Mouse (Mus musculus): ENCODE results near the gene Iffo1. TPM values are rescaled to one million over a fixed set of nuclear protein-coding genes. Genes with fewer than 3 reads are reported as not detected.

Iffo1 gene
- polyA plus RNA-seq, 1 experiment from 2014 or later = 22.0 TPM

DNA sequence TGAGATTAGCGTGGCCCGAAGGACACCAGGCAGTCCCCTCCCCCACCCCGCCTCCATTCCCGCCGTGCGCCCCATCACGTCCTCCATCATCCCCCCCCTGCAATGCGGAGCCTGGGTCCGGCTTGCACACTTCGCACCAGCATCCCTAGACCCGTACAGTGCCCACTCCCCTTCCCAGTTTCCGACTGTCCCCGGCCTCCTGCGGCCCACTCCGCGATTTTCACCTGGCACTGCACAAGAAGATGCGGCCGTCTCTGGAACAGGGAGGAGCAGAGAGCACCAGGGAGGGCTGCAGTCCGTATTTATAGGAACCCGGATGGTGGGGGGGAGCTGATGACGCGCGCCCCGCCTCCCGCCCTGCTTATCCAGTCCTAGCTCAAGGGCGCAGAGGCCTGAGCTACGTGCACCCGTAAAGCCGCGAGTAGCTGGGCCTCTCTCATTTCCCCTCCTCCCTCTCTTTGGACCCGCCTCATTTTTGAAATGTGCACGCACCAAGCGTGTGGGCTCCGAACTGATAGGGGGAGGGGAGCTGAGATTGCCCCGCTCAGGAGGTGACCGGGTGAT lies 20.4 kb downstream of the Iffo1 start:
- ATAC-seq (replicated peaks) = peak; percentile 93
- peak overlapping the region; percentile 92 for H3K27ac ChIP-seq
- WGBS = 0% methylated on average over 36 of the region's 36 CpGs
- peak overlapping the region; percentile 94 for H3K4me3 ChIP-seq
- H3K4me1 ChIP-seq = peaks cover 45% of the 10 kb centered on the region
- no peaks in the 10 kb centered on the region for H3K9me3 ChIP-seq
- peaks cover 29% of the 10 kb centered on the region for H3K36me3 ChIP-seq (replicated peaks)
- peak overlapping the region; percentile 90 for H3K9ac ChIP-seq
- no peaks in the 10 kb centered on the region for H3K27me3 ChIP-seq (replicated peaks)
- H3K4me2 ChIP-seq = peak overlapping the region; percentile 89

DNA sequence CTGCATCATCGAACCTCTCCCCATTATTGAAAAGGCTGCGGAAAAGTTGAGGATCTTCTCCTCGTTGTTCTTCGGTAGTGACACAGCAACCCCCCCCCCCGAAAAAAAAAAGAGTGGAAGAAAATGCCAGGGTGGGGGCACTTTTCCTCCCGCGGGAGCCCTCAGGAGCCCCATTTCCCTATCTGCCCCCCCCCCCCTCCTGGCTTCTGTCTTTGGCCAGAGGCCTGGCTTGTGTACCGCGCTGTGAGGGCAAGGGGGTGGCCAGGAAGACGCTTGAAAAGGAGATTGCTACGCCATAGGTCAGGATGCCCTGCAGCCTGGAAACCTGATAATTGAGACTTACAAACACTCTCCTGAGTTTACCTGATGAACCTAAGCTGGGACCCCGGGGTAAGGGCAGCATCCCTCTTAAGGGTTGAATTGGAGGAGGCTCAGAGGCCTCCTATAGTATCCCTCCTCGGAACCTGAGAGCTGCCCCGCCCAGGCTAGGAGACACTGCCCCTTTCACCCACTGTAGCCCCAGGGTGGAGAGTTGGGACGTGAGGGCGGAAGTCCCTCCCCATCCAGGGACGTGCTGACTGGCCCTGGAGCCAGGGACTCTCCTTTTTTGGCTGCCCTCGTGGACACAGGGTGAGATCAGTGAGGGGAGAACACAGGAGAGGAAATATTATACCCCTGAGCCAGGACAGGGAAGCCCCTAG lies 21.2 kb downstream of the Iffo1 start, which contains the start of gene Gapdh:
Gene Gapdh (minus strand): TSS at position 417 of the 701 bp plus-strand sequence.
- H3K36me3 ChIP-seq (replicated peaks) = peaks cover 30% of the 10 kb centered on the region
- peak; percentile 7 for ATAC-seq (replicated peaks)

GRCm38 (mm10) chr6:125166861-125167650 lies 22.0 kb downstream of the Iffo1 start:
- H3K4me1 ChIP-seq = peaks cover 38% of the 10 kb centered on the region
- ATAC-seq (replicated peaks) = no peak
- H3K27me3 ChIP-seq (replicated peaks) = no peaks in the 10 kb centered on the region
- peak overlapping the region; percentile 92 for H3K27ac ChIP-seq
- 12% methylated on average over 10 of the region's 10 CpGs for WGBS
- peaks cover 38% of the 10 kb centered on the region for H3K36me3 ChIP-seq (replicated peaks)
- peak overlapping the region; percentile 94; the same call in 1 of the 2 replicates for H3K4me3 ChIP-seq
- no peaks in the 10 kb centered on the region for H3K9me3 ChIP-seq
- H3K9ac ChIP-seq = no peak overlapping the region
- peak overlapping the region; percentile 89; the same call in 1 of the 2 replicates for H3K4me2 ChIP-seq

More for the DNA sequence above, 21.2 kb downstream of the Iffo1 start, which contains the start of gene Gapdh:
- Histone ChIP-seq H3K27me3 (replicated peaks) (no peaks in the 10 kb centered on the region), H3K9ac (peak within 1 kb of the TSS; percentile 90), H3K27ac (peak within 1 kb of the TSS; percentile 92), H3K9me3 (no peaks in the 10 kb centered on the region), H3K4me1 (peaks cover 42% of the 10 kb centered on the region), H3K4me3 (peak within 1 kb of the TSS; percentile 94), H3K4me2 (peak within 1 kb of the TSS; percentile 89)
- 2% methylated on average over 18 of the region's 18 CpGs for WGBS

DNA sequence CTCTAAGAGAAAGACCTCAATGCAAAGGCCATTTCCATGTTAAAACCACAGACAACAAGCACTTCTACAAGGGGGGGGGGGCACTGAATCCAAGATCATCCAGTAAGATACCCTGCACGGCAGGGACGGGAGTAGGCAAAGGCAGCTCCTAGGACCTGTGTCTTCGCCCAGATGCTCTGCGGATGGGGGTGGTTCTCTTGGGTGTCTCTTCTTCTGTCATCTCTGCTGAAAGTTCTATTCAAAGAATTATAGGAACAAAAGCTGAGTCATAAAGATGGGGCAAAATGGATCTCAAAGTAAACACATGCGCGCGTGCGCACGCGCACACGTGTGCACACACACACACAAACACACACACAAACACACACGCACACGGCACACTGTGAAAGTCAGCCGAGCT lies 23.0 kb downstream of the Iffo1 start:
- no peaks in the 10 kb centered on the region for H3K9me3 ChIP-seq
- H3K9ac ChIP-seq = no peak overlapping the region
- no peak overlapping the region for H3K4me2 ChIP-seq
- peaks cover 33% of the 10 kb centered on the region for H3K4me1 ChIP-seq
- no peak overlapping the region for H3K4me3 ChIP-seq
- 90% methylated on average over 14 of the region's 14 CpGs for WGBS
- peaks cover 45% of the 10 kb centered on the region for H3K36me3 ChIP-seq (replicated peaks)
- no peak overlapping the region for H3K27ac ChIP-seq
- no peak for ATAC-seq (replicated peaks)
- H3K27me3 ChIP-seq (replicated peaks) = no peaks in the 10 kb centered on the region

DNA sequence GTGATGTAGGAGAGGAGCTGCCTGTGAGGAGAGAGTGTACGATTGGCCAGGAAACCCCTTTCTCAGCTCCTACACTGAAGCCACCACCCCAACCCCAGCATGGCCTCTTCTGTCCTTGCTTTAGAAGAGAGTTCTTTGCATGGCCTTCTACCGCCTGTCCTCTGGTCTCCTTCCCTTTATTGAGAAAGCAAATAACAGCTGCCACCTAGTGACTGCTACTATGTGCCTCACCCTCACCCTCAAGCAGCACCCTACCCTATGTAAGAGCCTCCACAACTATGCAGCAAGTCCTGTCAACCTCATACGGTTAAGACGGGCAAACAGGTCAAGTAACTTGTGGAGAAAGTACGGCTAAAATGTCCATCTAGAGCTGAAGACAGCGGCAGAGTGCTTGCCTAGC lies 25.2 kb downstream of the Iffo1 start:
- Histone ChIP-seq H3K4me2 (no peak overlapping the region), H3K4me1 (peaks cover 20% of the 10 kb centered on the region), H3K27ac (no peak overlapping the region), H3K4me3 (no peak overlapping the region), H3K9ac (no peak overlapping the region), H3K27me3 (replicated peaks) (no peaks in the 10 kb centered on the region), H3K36me3 (replicated peaks) (peaks cover 64% of the 10 kb centered on the region), H3K9me3 (no peaks in the 10 kb centered on the region)
- no peak for ATAC-seq (replicated peaks)
- WGBS = 85% methylated on average over 6 of the region's 6 CpGs

DNA sequence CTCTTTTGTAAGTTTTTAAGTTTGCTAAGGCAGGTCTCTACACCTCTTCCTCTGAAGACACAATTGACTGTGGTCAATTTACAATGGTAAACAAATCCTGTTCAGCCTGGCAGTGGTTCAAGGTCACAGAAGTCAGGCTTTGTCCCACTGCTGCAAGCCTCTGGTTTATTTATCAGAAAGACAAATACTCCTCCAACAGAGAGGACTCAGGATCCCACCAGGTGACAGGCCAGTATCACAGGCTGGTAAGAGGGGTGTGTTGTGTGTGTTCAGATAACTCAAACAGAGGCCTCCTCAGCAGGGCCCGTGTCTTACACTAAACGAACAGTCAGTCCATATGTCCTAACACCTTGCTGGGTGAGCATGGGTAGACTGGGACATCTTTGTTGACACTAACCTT lies 27.4 kb downstream of the Iffo1 start:
- Histone ChIP-seq H3K27ac (no peak overlapping the region), H3K4me2 (no peak overlapping the region), H3K9ac (no peak overlapping the region), H3K4me3 (no peak overlapping the region), H3K9me3 (no peaks in the 10 kb centered on the region), H3K4me1 (peaks cover 2% of the 10 kb centered on the region), H3K36me3 (replicated peaks) (peaks cover 86% of the 10 kb centered on the region), H3K27me3 (replicated peaks) (no peaks in the 10 kb centered on the region)
- ATAC-seq (replicated peaks) = no peak
- 90% methylated on average over 2 of the region's 2 CpGs for WGBS

- Histone ChIP-seq H3K27ac (no peak overlapping the region), H3K27me3 (replicated peaks) (no peaks in the 10 kb centered on the region), H3K4me2 (no peak overlapping the region), H3K9me3 (no peaks in the 10 kb centered on the region), H3K9ac (no peak overlapping the region), H3K4me1 (no peaks in the 10 kb centered on the region), H3K36me3 (replicated peaks) (peaks cover 91% of the 10 kb centered on the region), H3K4me3 (no peak overlapping the region)
- no peak for ATAC-seq (replicated peaks)
- 97% methylated on average over 7 of the region's 7 CpGs for WGBS
These were observed 28.2 kb downstream of the Iffo1 start for GRCm38 (mm10) chr6:125173256-125173655.

- H3K36me3 ChIP-seq (replicated peaks) = peaks cover 86% of the 10 kb centered on the region
These were observed 30.4 kb downstream of the Iffo1 start for GRCm38 (mm10) chr6:125175469-125175868.

DNA sequence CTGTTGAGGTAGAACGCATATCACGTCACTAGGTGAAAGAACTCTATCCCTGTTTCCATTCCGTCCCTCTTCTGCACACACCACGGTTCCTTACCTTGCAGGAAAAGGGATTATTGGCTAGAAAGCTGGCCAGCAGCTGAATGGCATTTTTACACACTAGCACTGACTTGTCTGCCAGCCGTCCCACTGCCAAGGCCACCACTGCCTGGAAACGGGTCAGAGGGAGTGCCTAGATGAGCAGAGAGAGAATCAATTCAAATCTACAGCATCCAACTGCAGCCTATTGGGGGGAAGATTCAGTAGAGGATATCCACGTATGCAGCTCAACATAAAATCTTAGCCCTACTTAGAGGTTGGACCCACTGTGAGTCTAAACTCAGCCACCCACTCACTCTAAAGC lies 34.6 kb downstream of the Iffo1 start:
- no peaks in the 10 kb centered on the region for H3K9me3 ChIP-seq
- ATAC-seq (replicated peaks) = no peak
- H3K4me1 ChIP-seq = no peaks in the 10 kb centered on the region
- no peak overlapping the region for H3K4me2 ChIP-seq
- 89% methylated on average over 7 of the region's 7 CpGs for WGBS
- H3K4me3 ChIP-seq = no peak overlapping the region
- no peaks in the 10 kb centered on the region for H3K27me3 ChIP-seq (replicated peaks)
- peaks cover 83% of the 10 kb centered on the region for H3K36me3 ChIP-seq (replicated peaks)
- H3K27ac ChIP-seq = no peak overlapping the region
- H3K9ac ChIP-seq = no peak overlapping the region

More at GRCm38 (mm10) chr6:125175469-125175868, 30.4 kb downstream of the Iffo1 start:
- WGBS = 86% methylated on average over 5 of the region's 5 CpGs
- no peak for ATAC-seq (replicated peaks)
- Histone ChIP-seq H3K9me3 (no peaks in the 10 kb centered on the region), H3K27me3 (replicated peaks) (no peaks in the 10 kb centered on the region), H3K9ac (no peak overlapping the region), H3K27ac (no peak overlapping the region), H3K4me3 (no peak overlapping the region), H3K4me2 (no peak overlapping the region), H3K4me1 (no peaks in the 10 kb centered on the region)

- Histone ChIP-seq H3K27ac (no peak overlapping the region), H3K4me2 (no peak overlapping the region), H3K4me1 (no peaks in the 10 kb centered on the region), H3K9me3 (no peaks in the 10 kb centered on the region), H3K27me3 (replicated peaks) (no peaks in the 10 kb centered on the region), H3K9ac (no peak overlapping the region), H3K36me3 (replicated peaks) (peaks cover 76% of the 10 kb centered on the region), H3K4me3 (no peak overlapping the region)
- ATAC-seq (replicated peaks) = no peak
- 61% methylated on average over 5 of the region's 5 CpGs for WGBS
These were observed 37.1 kb downstream of the Iffo1 start for GRCm38 (mm10) chr6:125182133-125182532.

GRCm38 (mm10) chr6:125186203-125186602 lies 41.2 kb downstream of the Iffo1 start:
- H3K4me3 ChIP-seq = no peak overlapping the region
- no peaks in the 10 kb centered on the region for H3K9me3 ChIP-seq
- ATAC-seq (replicated peaks) = no peak
- WGBS = 95% methylated on average over 10 of the region's 10 CpGs
- no peak overlapping the region for H3K27ac ChIP-seq
- no peaks in the 10 kb centered on the region for H3K27me3 ChIP-seq (replicated peaks)
- peaks cover 43% of the 10 kb centered on the region for H3K36me3 ChIP-seq (replicated peaks)
- H3K9ac ChIP-seq = no peak overlapping the region
- H3K4me2 ChIP-seq = no peak overlapping the region
- H3K4me1 ChIP-seq = peaks cover 10% of the 10 kb centered on the region

DNA sequence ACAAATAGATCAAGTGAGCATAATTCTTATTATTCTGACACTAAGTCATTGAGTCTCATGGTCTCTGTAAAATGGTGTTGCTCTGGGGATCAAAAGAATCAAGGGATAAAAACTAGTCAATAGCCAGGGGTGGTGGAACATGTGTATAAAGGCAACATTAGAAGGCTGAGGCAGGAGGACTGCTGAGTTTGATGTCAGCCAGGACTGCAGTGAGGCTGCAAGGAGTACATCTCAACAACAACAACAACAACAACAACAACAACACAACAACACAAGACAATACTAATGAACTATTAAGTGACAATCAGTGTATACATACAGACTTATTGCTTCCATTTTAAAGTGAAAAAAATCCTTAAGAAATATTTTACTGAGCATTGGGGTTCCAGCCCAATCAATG lies 45.8 kb downstream of the Iffo1 start:
- peaks cover 10% of the 10 kb centered on the region; the same call in 1 of the 2 replicates for H3K36me3 ChIP-seq (replicated peaks)
- peak overlapping the region; percentile 69 for H3K4me2 ChIP-seq
- peak overlapping the region; percentile 56 for H3K4me3 ChIP-seq
- H3K27me3 ChIP-seq (replicated peaks) = no peaks in the 10 kb centered on the region
- peak overlapping the region; percentile 96 for H3K27ac ChIP-seq
- H3K4me1 ChIP-seq = peaks cover 22% of the 10 kb centered on the region
- peak overlapping the region; percentile 60; the same call in 1 of the 2 replicates for H3K9ac ChIP-seq
- no peak for ATAC-seq (replicated peaks)
- H3K9me3 ChIP-seq = no peaks in the 10 kb centered on the region
